Mouse (Mus musculus) CH12.LX (cell line): ENCODE data around the gene Astn2. TPM values are rescaled to one million over a fixed set of nuclear protein-coding genes. Genes with fewer than 3 reads are reported as not detected.

Experiments used
- DNase-seq: peaks from one replicate; pipeline ENCODE4 v3.0.0-alpha.2; 2013; ENCODE audit errors: extremely low read depth
- H3K27ac ChIP-seq: 2 replicates; pipeline ENCODE4 v1.5.1; 2012; ENCODE audit warnings: low read depth, mild to moderate bottlenecking, control low read depth, moderate library complexity; ENCODE audit not compliant: insufficient read depth
- H3K27me3 ChIP-seq: replicated peaks from 2 replicates; pipeline ENCODE3; 2012; ENCODE audit warnings: inconsistent platforms
- H3K36me3 ChIP-seq, 2 experiments: replicated peaks in 1 of 2; 2 replicates each; pipeline versions ENCODE3 to v1.6.1; 2012; ENCODE audit warnings: inconsistent platforms in 1 of 2, low read length in 1 of 2, mild to moderate bottlenecking in 1 of 2, mixed read lengths in 1 of 2, moderate library complexity in 1 of 2; ENCODE audit not compliant: control insufficient read depth in 1 of 2, insufficient read depth in 1 of 2
- H3K4me1 ChIP-seq, 2 experiments: 2 replicates each; pipeline ENCODE4 v1.6.1; 2012; ENCODE audit warnings: inconsistent platforms in 1 of 2, moderate library complexity in 1 of 2; ENCODE audit not compliant: insufficient read depth in 2 of 2, control insufficient read depth in 1 of 2
- H3K4me2 ChIP-seq: 2 replicates; pipeline ENCODE4 v1.6.1; 2012; ENCODE audit warnings: low read depth, mild to moderate bottlenecking, control low read depth; ENCODE audit not compliant: poor library complexity, insufficient read depth, severe bottlenecking
- H3K4me3 ChIP-seq, 3 experiments: fragments of 150-350 bp in 1 of 3; sonication (generic) in 1 of 3; replicated peaks in 1 of 3; 2 replicates each; pipeline versions ENCODE3 to v1.5.1; 2011 to 2012; ENCODE audit warnings: low read depth in 2 of 3, low read length in 2 of 3, mild to moderate bottlenecking in 2 of 3, moderate library complexity in 2 of 3, control low read depth in 1 of 3, improper control_type of control experiment in 1 of 3, inconsistent platforms in 1 of 3, mixed read lengths in 1 of 3; ENCODE audit not compliant: poor library complexity in 1 of 3
- H3K79me2 ChIP-seq: replicated peaks from 2 replicates; pipeline ENCODE4 v1.6.1; 2012; ENCODE audit warnings: mild to moderate bottlenecking, moderate library complexity; ENCODE audit not compliant: control insufficient read depth, poor library complexity, insufficient read depth, severe bottlenecking; ENCODE audit errors: extremely low read depth
- H3K9ac ChIP-seq: 2 replicates; pipeline ENCODE4 v1.6.1; 2012; ENCODE audit warnings: low read depth, mild to moderate bottlenecking, control low read depth, moderate library complexity; ENCODE audit not compliant: insufficient read depth
- H3K9me3 ChIP-seq: replicated peaks from 2 replicates; pipeline ENCODE3; 2012; ENCODE audit warnings: low read length, inconsistent platforms, mixed read lengths
- CHD2 ChIP-seq: IDR thresholded peaks from 2 replicates; pipeline ENCODE4 v1.6.1; 2011; ENCODE audit warnings: low read length, improper control_type of control experiment
- E2F4 ChIP-seq: IDR thresholded peaks from 2 replicates; pipeline ENCODE4 v1.6.1; 2011; ENCODE audit warnings: low read depth, low read length, improper control_type of control experiment; ENCODE audit not compliant: insufficient replicate concordance
- ELF1 ChIP-seq: IDR thresholded peaks from 2 replicates; pipeline ENCODE4 v1.6.1; 2014; ENCODE audit warnings: low read depth, mild to moderate bottlenecking, inconsistent platforms, low read length, improper control_type of control experiment
- EP300 ChIP-seq: IDR thresholded peaks from 2 replicates; pipeline ENCODE4 v1.6.1; 2011; ENCODE audit warnings: low read length, improper control_type of control experiment
- ETS1 ChIP-seq: conservative IDR thresholded peaks from 2 replicates; pipeline ENCODE4 v1.6.1; 2012; ENCODE audit warnings: low read depth, mild to moderate bottlenecking, inconsistent platforms, low read length, improper control_type of control experiment, moderate library complexity
- GABPA ChIP-seq: IDR thresholded peaks from 2 replicates; pipeline ENCODE4 v1.6.1; 2012; ENCODE audit warnings: low read depth, low read length, improper control_type of control experiment, inconsistent platforms; ENCODE audit not compliant: insufficient replicate concordance
- HCFC1 ChIP-seq: IDR thresholded peaks from 2 replicates; pipeline ENCODE4 v1.6.1; 2012; ENCODE audit warnings: low read depth, mild to moderate bottlenecking, inconsistent platforms, low read length, improper control_type of control experiment
- JUN ChIP-seq: IDR thresholded peaks from 2 replicates; pipeline ENCODE4 v1.6.1; 2011; ENCODE audit warnings: low read depth, mild to moderate bottlenecking, low read length, improper control_type of control experiment, moderate library complexity; ENCODE audit not compliant: insufficient read depth
- JUND ChIP-seq: conservative IDR thresholded peaks from 2 replicates; pipeline ENCODE4 v1.6.1; 2011; ENCODE audit warnings: low read depth, low read length, improper control_type of control experiment
- MAX ChIP-seq: IDR thresholded peaks from 2 replicates; pipeline ENCODE4 v1.6.1; 2011; ENCODE audit warnings: low read length, improper control_type of control experiment
- MAZ ChIP-seq: IDR thresholded peaks from 2 replicates; pipeline ENCODE4 v1.6.1; 2012; ENCODE audit warnings: low read depth, mild to moderate bottlenecking, inconsistent platforms, low read length, improper control_type of control experiment, moderate library complexity
- MXI1 ChIP-seq: IDR thresholded peaks from 2 replicates; pipeline ENCODE4 v1.6.1; 2011; ENCODE audit warnings: mild to moderate bottlenecking, low read depth, low read length, improper control_type of control experiment
- MYC ChIP-seq: IDR thresholded peaks from 2 replicates; pipeline ENCODE4 v1.6.1; 2011; ENCODE audit warnings: low read depth, mild to moderate bottlenecking, improper control_type of control experiment, low read length
- NRF1 ChIP-seq: IDR thresholded peaks from 2 replicates; pipeline ENCODE4 v1.6.1; 2014; ENCODE audit warnings: low read depth, mild to moderate bottlenecking, inconsistent platforms, low read length, improper control_type of control experiment, moderate library complexity
- PAX5 ChIP-seq: IDR thresholded peaks from 2 replicates; pipeline ENCODE4 v1.6.1; 2012; ENCODE audit warnings: low read length, inconsistent platforms, mixed read lengths
- POLR2A ChIP-seq: IDR thresholded peaks from 2 replicates; pipeline ENCODE4 v1.6.1; 2011; ENCODE audit warnings: low read depth, mild to moderate bottlenecking, improper control_type of control experiment, low read length
- RAD21 ChIP-seq: IDR thresholded peaks from 2 replicates; pipeline ENCODE4 v1.6.1; 2011; ENCODE audit warnings: low read depth, mild to moderate bottlenecking, low read length, improper control_type of control experiment, moderate library complexity
- RCOR1 ChIP-seq: conservative IDR thresholded peaks from 2 replicates; pipeline ENCODE4 v1.6.1; 2012; ENCODE audit warnings: low read depth, mild to moderate bottlenecking, inconsistent platforms, low read length, improper control_type of control experiment
- TBP ChIP-seq: conservative IDR thresholded peaks from 2 replicates; pipeline ENCODE4 v1.6.1; 2011; ENCODE audit warnings: low read depth, low read length, improper control_type of control experiment
- TCF12 ChIP-seq: IDR thresholded peaks from 2 replicates; pipeline ENCODE4 v1.6.1; 2014; ENCODE audit warnings: low read depth, mild to moderate bottlenecking, inconsistent platforms, low read length, improper control_type of control experiment
- USF1 ChIP-seq: IDR thresholded peaks from 2 replicates; pipeline ENCODE4 v1.6.1; 2014; ENCODE audit warnings: low read depth, mild to moderate bottlenecking, inconsistent platforms, low read length, improper control_type of control experiment
- ZC3H11A ChIP-seq: IDR thresholded peaks from 2 replicates; pipeline ENCODE4 v1.6.1; 2012; ENCODE audit warnings: low read depth, mild to moderate bottlenecking, inconsistent platforms, low read length, improper control_type of control experiment
- ZKSCAN1 ChIP-seq: IDR thresholded peaks from 2 replicates; pipeline ENCODE4 v1.6.1; 2012; ENCODE audit warnings: low read depth, inconsistent platforms, low read length, improper control_type of control experiment, borderline replicate concordance
- ZNF384 ChIP-seq: IDR thresholded peaks from 2 replicates; pipeline ENCODE4 v1.6.1; 2012; ENCODE audit warnings: low read depth, low read length, improper control_type of control experiment, inconsistent platforms
- dilution Hi-C: fragments of 300-500 bp; cut with MboI; formaldehyde crosslinking; loops from 2 replicates; pipeline ENCODE4 v1.14.3; 2020; ENCODE audit warnings: low sequenced_read_pairs; ENCODE audit not compliant: extremely low pct_unique_long_range_greater_than_20kb, extremely low pct_ligation_motif_present
- in situ Hi-C: fragments of 300-500 bp; cut with MboI; formaldehyde crosslinking; loops from 3 replicates; pipeline ENCODE4 v1.14.3; 2019; ENCODE audit warnings: low sequenced_read_pairs, low pct_ligation_motif_present, low pct_unique_long_range_greater_than_20kb, mixed read lengths
- polyA plus RNA-seq: library from polyadenylated mRNA; unstranded; fragments of >175 nt; gene quantifications from 2 replicates; pipeline ENCODE4 v1.2.1, GENCODE M21; 2012; ENCODE audit warnings: low read depth; ENCODE audit not compliant: insufficient read length
- total RNA-seq, 2 experiments: library from RNA; depleted of rRNA; stranded (reverse); fragments of 300-350 nt in 1 of 2; fragments of >200 nt in 1 of 2; gene quantifications; 2 replicates each; pipeline ENCODE4 v1.2.3; 2012 to 2014

Gene Astn2
- total and polyA plus RNA-seq, 3 experiments = not detected

- peaks cover 72% of the 10 kb centered on the region for H3K9me3 ChIP-seq
- no peaks in the 10 kb centered on the region for H3K36me3 ChIP-seq
- TF ChIP-seq TCF12 = no peak
- no peak for TF ChIP-seq MAZ
- no peak for TF ChIP-seq HCFC1
- no peak for TF ChIP-seq MYC
- no peak for TF ChIP-seq MXI1
- no peak for TF ChIP-seq JUN
- no peak for TF ChIP-seq RCOR1
- TF ChIP-seq JUND = no peak
- TF ChIP-seq ETS1 = no peak
- no peak for TF ChIP-seq ZC3H11A
- TF ChIP-seq POLR2A = no peak
- no peak for TF ChIP-seq RAD21
- TF ChIP-seq PAX5 = no peak
- TF ChIP-seq ZNF384 = no peak
- no peaks in the 10 kb centered on the region for H3K4me1 ChIP-seq
- no peaks in the 10 kb centered on the region for H3K79me2 ChIP-seq
- H3K9ac ChIP-seq = no peak overlapping the region
- dilution Hi-C loops (no loop called here), in situ Hi-C loops (no loop called here)
- H3K27me3 ChIP-seq = no peaks in the 10 kb centered on the region
- H3K4me2 ChIP-seq = no peak overlapping the region
- H3K4me3 ChIP-seq = no peak overlapping the region
- H3K27ac ChIP-seq = no peak overlapping the region
- DNase-seq = no peak
These were observed 3.2 kb downstream of the Astn2 start for GRCm38 (mm10) chr4:66401186-66401681.

- dilution Hi-C loops = no loop called here
- H3K4me2 ChIP-seq = no peak overlapping the region
- in situ Hi-C loops = no loop called here
- no peak for TF ChIP-seq MAZ
- no peak for TF ChIP-seq TCF12
- no peak for TF ChIP-seq USF1
- TF ChIP-seq PAX5 = no peak
- no peak for TF ChIP-seq TBP
- no peak for TF ChIP-seq EP300
- TF ChIP-seq E2F4 = no peak
- no peak for TF ChIP-seq CHD2
- TF ChIP-seq GABPA = no peak
- no peak for TF ChIP-seq NRF1
- TF ChIP-seq ZKSCAN1 = no peak
- no peak for TF ChIP-seq MAX
- no peak for TF ChIP-seq ELF1
- TF ChIP-seq JUND = no peak
- TF ChIP-seq, all 38 proteins: peak for 0
- no peak overlapping the region for H3K9ac ChIP-seq
- no peaks in the 10 kb centered on the region for H3K27me3 ChIP-seq
- DNase-seq = no peak
- H3K4me1 ChIP-seq = no peaks in the 10 kb centered on the region
- no peaks in the 10 kb centered on the region for H3K36me3 ChIP-seq
- no peaks in the 10 kb centered on the region for H3K79me2 ChIP-seq
- no peak overlapping the region for H3K4me3 ChIP-seq
- H3K9me3 ChIP-seq = peaks cover 65% of the 10 kb centered on the region
- H3K27ac ChIP-seq = no peak overlapping the region
These were observed 5.3 kb downstream of the Astn2 start for GRCm38 (mm10) chr4:66399066-66399465.
